ENCODE assay signal across 18 mouse cellular contexts in genomic region chr2:69024856-69025255, GRCm38 (mm10).
"Had no signal": no experiment of that assay in that cellular context is flagged by ENCODE, and none has a peak within 500 bp of the region (broad histone marks: within the 10 kb centered on the region; RNA-seq: fewer than 3 reads in every experiment).

No protein-coding gene starts in this region.

- ATAC-seq: midbrain, embryonic 15.5 days had no signal

- H3K36me3 ChIP-seq: liver, embryonic 13.5 days; midbrain, embryonic 12.5 days; midbrain, embryonic 15.5 days; neural tube, embryonic 12.5 days; neural tube, embryonic 15.5 days had no signal

- H3K9me3 ChIP-seq: liver, embryonic 13.5 days; midbrain, embryonic 12.5 days; midbrain, embryonic 15.5 days; neural tube, embryonic 12.5 days; neural tube, embryonic 15.5 days had no signal

- H3K4me2 ChIP-seq: liver, embryonic 13.5 days; midbrain, embryonic 12.5 days; midbrain, embryonic 15.5 days; neural tube, embryonic 12.5 days; neural tube, embryonic 15.5 days had no signal

- H3K4me3 ChIP-seq: left cerebral cortex, adult 2 months; liver, embryonic 13.5 days; midbrain, embryonic 12.5 days; midbrain, embryonic 15.5 days; neural tube, embryonic 12.5 days; neural tube, embryonic 15.5 days had no signal

- H3K27me3 ChIP-seq: liver, embryonic 13.5 days; midbrain, embryonic 12.5 days; midbrain, embryonic 15.5 days; neural tube, embryonic 12.5 days; neural tube, embryonic 15.5 days had no signal

- DNase-seq: kidney, adult 18-20 months; kidney, adult 9 months; kidney, postnatal 14 days; kidney, postnatal 4 days; layer of hippocampus, adult 9-11 months; layer of hippocampus, postnatal 36 days; liver, embryonic 13.5 days; lung, adult 2 months; lung, postnatal 14 days; lung, postnatal 4 days; thymus, adult 2 months; thymus, postnatal 14 days; thymus, postnatal 4 days had no signal

- H3K4me1 ChIP-seq: liver, embryonic 13.5 days had no signal

- H3K9ac ChIP-seq: liver, embryonic 13.5 days; midbrain, embryonic 12.5 days; midbrain, embryonic 15.5 days; neural tube, embryonic 12.5 days; neural tube, embryonic 15.5 days had no signal

- H3K27ac ChIP-seq: left cerebral cortex, adult 2 months; liver, embryonic 13.5 days; midbrain, embryonic 12.5 days; midbrain, embryonic 15.5 days; neural tube, embryonic 12.5 days; neural tube, embryonic 15.5 days had no signal
